Mouse (Mus musculus): ENCODE measurements around the gene F11r.

DNA sequence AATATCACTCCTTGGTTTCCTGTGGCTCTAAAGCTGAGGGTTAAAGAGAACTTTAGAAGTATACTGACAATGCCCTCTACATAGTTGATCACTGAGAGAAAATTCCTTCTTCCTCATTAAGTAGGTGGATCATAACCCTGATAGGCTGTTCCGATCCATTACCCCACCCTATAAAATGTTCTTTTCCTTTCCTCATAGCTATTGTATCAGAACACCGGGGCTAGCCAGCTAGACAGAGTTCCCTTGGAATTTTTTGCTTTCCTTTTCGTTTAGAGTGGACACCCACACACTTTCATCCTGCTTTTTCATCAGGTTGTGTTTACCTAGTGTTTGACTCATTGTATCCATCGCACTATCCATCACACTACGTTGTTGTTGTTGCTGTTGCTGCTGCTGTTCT lies 12.7 kb upstream of the F11r start:
- TF ChIP-seq CTCF (conservative IDR thresholded peaks at IDR 0.05; ENCODE audit: low read length) (no peak), POU5F1 (IDR thresholded peaks at IDR 0.05; ENCODE audit: borderline replicate concordance, low read length) (no peak), NANOG (IDR thresholded peaks at IDR 0.05; ENCODE audit: borderline replicate concordance, low read length) (no peak)
